Mouse (Mus musculus) E14TG2a.4 (cell line): ENCODE data around the gene Agbl2.

Source experiments
- H3K27me3 ChIP-seq: 2 replicates; pipeline ENCODE4 v1.6.1; 2014; ENCODE audit warnings: low read length, control low read depth; ENCODE audit not compliant: insufficient read depth
- H3K36me3 ChIP-seq: 2 replicates; pipeline ENCODE4 v1.6.1; 2014; ENCODE audit warnings: low read length, control low read depth; ENCODE audit not compliant: insufficient read depth
- H3K4me1 ChIP-seq: replicated peaks from 2 replicates; pipeline ENCODE4 v1.6.1; 2014; ENCODE audit warnings: low read depth, low read length, control low read depth
- H3K4me3 ChIP-seq: replicated peaks from 2 replicates; pipeline ENCODE4 v1.5.1; 2014; ENCODE audit warnings: mild to moderate bottlenecking, low read length
- H3K9me3 ChIP-seq: 2 replicates; pipeline ENCODE4 v1.6.1; 2014; ENCODE audit warnings: low read length, control low read depth
- CTCF ChIP-seq: conservative IDR thresholded peaks from 2 replicates; pipeline ENCODE4 v1.5.1; 2014; ENCODE audit warnings: low read length
- NANOG ChIP-seq: IDR thresholded peaks from 2 replicates; pipeline ENCODE4 v1.6.1; 2014; ENCODE audit warnings: borderline replicate concordance, low read length, mixed read lengths
- POU5F1 ChIP-seq: IDR thresholded peaks from 2 replicates; pipeline ENCODE4 v1.6.1; 2014; ENCODE audit warnings: low read length, borderline replicate concordance

Agbl2 gene

GRCm38 (mm10) chr2:90874025-90874424 lies 91.5 kb downstream of the Agbl2 start:
- Histone ChIP-seq H3K4me3 (no peak overlapping the region), H3K4me1 (no peaks in the 10 kb centered on the region), H3K9me3 (no peaks in the 10 kb centered on the region), H3K27me3 (peaks cover 20% of the 10 kb centered on the region), H3K36me3 (no peaks in the 10 kb centered on the region)
- TF ChIP-seq CTCF, result no peak
- no peak for TF ChIP-seq NANOG

GRCm38 (mm10) chr2:90875239-90875638 lies 92.7 kb downstream of the Agbl2 start:
- H3K4me3 ChIP-seq, result no peak overlapping the region
- no peaks in the 10 kb centered on the region for H3K9me3 ChIP-seq
- peaks cover 31% of the 10 kb centered on the region for H3K27me3 ChIP-seq
- no peaks in the 10 kb centered on the region for H3K36me3 ChIP-seq
- no peaks in the 10 kb centered on the region for H3K4me1 ChIP-seq
- TF ChIP-seq NANOG (no peak), CTCF (no peak), POU5F1 (no peak)

- H3K4me1 ChIP-seq, result no peaks in the 10 kb centered on the region
- H3K27me3 ChIP-seq, result peaks cover 49% of the 10 kb centered on the region
- H3K36me3 ChIP-seq, result no peaks in the 10 kb centered on the region
- TF ChIP-seq CTCF, result no peak
- no peak for TF ChIP-seq POU5F1
- TF ChIP-seq NANOG, result no peak
- H3K9me3 ChIP-seq, result no peaks in the 10 kb centered on the region
- H3K4me3 ChIP-seq, result no peak overlapping the region
Measured at GRCm38 (mm10) chr2:90877584-90878259, 95.2 kb downstream of the Agbl2 start.

GRCm38 (mm10) chr2:90879419-90879818 lies 96.9 kb downstream of the Agbl2 start:
- Histone ChIP-seq H3K36me3 (no peaks in the 10 kb centered on the region), H3K27me3 (peaks cover 64% of the 10 kb centered on the region), H3K9me3 (no peaks in the 10 kb centered on the region), H3K4me3 (no peak overlapping the region), H3K4me1 (no peaks in the 10 kb centered on the region; the same call in 1 of the 2 replicates)
- TF ChIP-seq CTCF (no peak), POU5F1 (no peak)

GRCm38 (mm10) chr2:90880144-90880785 lies 97.7 kb downstream of the Agbl2 start:
- H3K4me1 ChIP-seq, result peaks cover 8% of the 10 kb centered on the region
- no peak overlapping the region for H3K4me3 ChIP-seq
- TF ChIP-seq POU5F1 (no peak), NANOG (no peak), CTCF (no peak)
- no peaks in the 10 kb centered on the region for H3K9me3 ChIP-seq
- peaks cover 72% of the 10 kb centered on the region for H3K27me3 ChIP-seq
- H3K36me3 ChIP-seq, result no peaks in the 10 kb centered on the region

GRCm38 (mm10) chr2:90881824-90882223 lies 99.3 kb downstream of the Agbl2 start:
- TF ChIP-seq NANOG (no peak), CTCF (no peak), POU5F1 (no peak)
- H3K4me3 ChIP-seq, result no peak overlapping the region
- peaks cover 82% of the 10 kb centered on the region for H3K27me3 ChIP-seq
- H3K4me1 ChIP-seq, result peaks cover 19% of the 10 kb centered on the region
- H3K9me3 ChIP-seq, result no peaks in the 10 kb centered on the region
- no peaks in the 10 kb centered on the region for H3K36me3 ChIP-seq
